Mouse (Mus musculus): Measurements from ENCODE around the gene Foxm1. TPM values are rescaled to one million over a fixed set of nuclear protein-coding genes. Genes with fewer than 3 reads are reported as not detected.

The Foxm1 gene
- polyA plus RNA-seq, 1 experiment, result 68.7 TPM

- Histone ChIP-seq H3K4me3 (ENCODE audit: low read depth, low read length) (no peak overlapping the region), H3K27ac (ENCODE audit: insufficient read depth, low read length) (peak overlapping the region; percentile 58), H3K36me3 (ENCODE audit: control insufficient read depth, insufficient read depth, low read length, poor library complexity, severe bottlenecking) (peaks cover 16% of the 10 kb centered on the region), H3K9ac (ENCODE audit: low read depth, poor library complexity, severe bottlenecking) (peak overlapping the region; percentile 42), H3K9me3 (replicated peaks; ENCODE audit: control insufficient read depth, insufficient read depth, low read length, poor library complexity, severe bottlenecking) (no peaks in the 10 kb centered on the region), H3K4me1 (ENCODE audit: control insufficient read depth, insufficient read depth, low read length) (no peaks in the 10 kb centered on the region), H3K27me3 (ENCODE audit: control insufficient read depth, insufficient read depth, low read length, poor library complexity, severe bottlenecking) (no peaks in the 10 kb centered on the region)
- TF ChIP-seq EP300 (IDR thresholded peaks at IDR 0.05; ENCODE audit: insufficient read depth, low read depth, low read length) (no peak), POLR2A (IDR thresholded peaks at IDR 0.05; ENCODE audit: insufficient read depth, low read length) (no peak), CTCF (IDR thresholded peaks at IDR 0.05; ENCODE audit: low read depth, low read length) (no peak)
Measured at GRCm38 (mm10) chr6:128425046-128425445, 62.3 kb downstream of the Foxm1 start.

Other genes with a start within 250 kb of the Foxm1 start
- gene Tspan9, start 219.4 kb upstream of the Foxm1 start, polyA plus RNA-seq (2011; ENCODE audit: insufficient read depth, insufficient read length, low read depth, missing spikeins), result 90.5 and 99.3 TPM in 2 replicates
- 29.9 and 31.8 TPM in 2 replicates for gene Tead4, start 62.1 kb upstream of the Foxm1 start, polyA plus RNA-seq (2011; ENCODE audit: insufficient read depth, insufficient read length, low read depth, missing spikeins)
- 49.1 and 57.4 TPM in 2 replicates for gene Tulp3, start 7.1 kb upstream of the Foxm1 start, polyA plus RNA-seq (2011; ENCODE audit: insufficient read depth, insufficient read length, low read depth, missing spikeins)
- gene Rhno1, start 56 bp upstream of the Foxm1 start, polyA plus RNA-seq (2011; ENCODE audit: insufficient read depth, insufficient read length, low read depth, missing spikeins), result 65.0 and 71.9 TPM in 2 replicates
- not detected in 2 replicates for gene Tex52, start 12.5 kb downstream of the Foxm1 start, polyA plus RNA-seq (2011; ENCODE audit: insufficient read depth, insufficient read length, low read depth, missing spikeins)
- not detected in 2 replicates for gene Gm44596, start 12.5 kb downstream of the Foxm1 start, polyA plus RNA-seq (2011; ENCODE audit: insufficient read depth, insufficient read length, low read depth, missing spikeins)
- gene Nrip2, start 36.3 kb downstream of the Foxm1 start, polyA plus RNA-seq (2011; ENCODE audit: insufficient read depth, insufficient read length, low read depth, missing spikeins), result not detected in 2 replicates
- 16.3 and 21.6 TPM in 2 replicates for gene Itfg2, start 62.0 kb downstream of the Foxm1 start, polyA plus RNA-seq (2011; ENCODE audit: insufficient read depth, insufficient read length, low read depth, missing spikeins)
- 411 and 413 TPM in 2 replicates for gene Fkbp4, start 75.7 kb downstream of the Foxm1 start, polyA plus RNA-seq (2011; ENCODE audit: insufficient read depth, insufficient read length, low read depth, missing spikeins)
- 0.94 and 2.6 TPM in 2 replicates for gene Pzp, start 163.8 kb downstream of the Foxm1 start, polyA plus RNA-seq (2011; ENCODE audit: insufficient read depth, insufficient read length, low read depth, missing spikeins)
- not detected in 2 replicates for gene A2ml1, start 218.6 kb downstream of the Foxm1 start, polyA plus RNA-seq (2011; ENCODE audit: insufficient read depth, insufficient read length, low read depth, missing spikeins)

All from ES-Bruce4 (cell line).